In the genomic region with DNA sequence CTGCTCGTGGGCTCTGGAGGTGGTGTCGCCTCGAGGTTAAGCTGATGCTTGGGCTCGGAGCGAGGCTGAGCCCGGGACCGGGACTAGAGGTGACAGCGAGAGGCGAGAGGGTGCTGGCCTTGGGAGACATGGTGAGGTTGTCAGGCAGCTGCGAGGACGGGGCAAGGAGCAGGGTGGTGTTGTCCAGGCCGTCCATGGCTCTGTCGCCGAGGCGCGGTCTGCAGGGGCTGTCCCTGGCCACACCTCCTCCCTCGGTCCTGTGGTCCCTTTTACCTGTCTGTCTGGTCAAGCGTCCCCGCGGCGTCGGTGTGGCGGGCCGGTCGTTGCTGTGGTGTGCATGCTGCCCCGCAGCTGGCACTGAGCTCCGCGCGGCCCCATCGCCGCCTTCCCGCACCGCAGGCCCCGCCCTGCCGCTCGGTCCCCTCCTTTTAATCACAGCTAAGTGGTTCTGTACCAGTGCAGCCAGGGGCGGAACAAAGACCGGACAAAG, we compare ENCODE assay signal across 7 mouse cellular contexts. TPM values are rescaled to one million over a fixed set of nuclear protein-coding genes. Genes with fewer than 3 reads are reported as not detected.
DNase-seq lines count a peak whose midpoint lies in the region; ATAC-seq lines count a peak whose summit lies in the region.

TSS of gene Gm5868 (minus strand) at position 360 of the 490 bp plus-strand sequence.

- H3K27ac ChIP-seq in lung, embryonic 15.5 days, result no peak within 1 kb of the TSS
- 0 out of 2 replicates have a peak within 1 kb of the TSS, but pooled peaks have one; percentile 8 for H3K27ac ChIP-seq in forebrain, embryonic 10.5 days
- H3K27ac ChIP-seq in limb, embryonic 13.5 days, result no peak within 1 kb of the TSS

- H3K9me3 ChIP-seq in lung, embryonic 15.5 days, result no peaks in the 10 kb centered on the region
- H3K9me3 ChIP-seq in forebrain, embryonic 10.5 days, result no peaks in the 10 kb centered on the region
- no peaks in the 10 kb centered on the region for H3K9me3 ChIP-seq in limb, embryonic 13.5 days

- peak within 1 kb of the TSS; percentile 74 for H3K4me2 ChIP-seq in lung, embryonic 15.5 days
- peak within 1 kb of the TSS; percentile 68 for H3K4me2 ChIP-seq in limb, embryonic 13.5 days (replicated peaks)

- no peaks in the 10 kb centered on the region for H3K36me3 ChIP-seq in lung, embryonic 15.5 days
- no peaks in the 10 kb centered on the region for H3K36me3 ChIP-seq in forebrain, embryonic 10.5 days (replicated peaks)
- no peaks in the 10 kb centered on the region for H3K36me3 ChIP-seq in limb, embryonic 13.5 days

- 1% methylated on average over 38 of the region's 38 CpGs for WGBS in lung, embryonic 15.5 days
- WGBS in forebrain, embryonic 10.5 days, result 4% methylated on average over 38 of the region's 38 CpGs
- 2% methylated on average over 38 of the region's 38 CpGs for whole genome bisulfite sequencing in limb, embryonic 13.5 days

- 0 out of 2 replicates have a peak, but pooled peaks cover 6% of the 10 kb centered on the region for H3K4me1 ChIP-seq in lung, embryonic 15.5 days
- H3K4me1 ChIP-seq in forebrain, embryonic 10.5 days, result peaks cover 8% of the 10 kb centered on the region
- no peaks in the 10 kb centered on the region for H3K4me1 ChIP-seq in limb, embryonic 13.5 days

- H3K4me3 ChIP-seq in lung, embryonic 15.5 days, result peak within 1 kb of the TSS; percentile 37
- H3K4me3 ChIP-seq in forebrain, embryonic 10.5 days, result peak within 1 kb of the TSS; percentile 52
- peak within 1 kb of the TSS; percentile 43 for H3K4me3 ChIP-seq in limb, embryonic 13.5 days

- ATAC-seq in lung, embryonic 15.5 days (ENCODE audit: borderline replicate concordance, extremely low read depth, low FRiP score, low TSS enrichment), result peak; percentile 46; the same call in 1 of the 2 replicates
- peak; percentile 61; the same call in 1 of the 2 replicates for ATAC-seq in limb, embryonic 13.5 days (ENCODE audit: low FRiP score, low read depth)

- intact Hi-C loops in gastrocnemius, postnatal 36 days (cut with DNase I), result loop anchor here (5.0 kb wide), 1 partner anchor 420 kb away; the partner anchor contains the start of gene Slc10a4

- no peak for DNase-seq in lung, postnatal 10 days
- DNase-seq in forebrain, embryonic 10.5 days (ENCODE audit: extremely low spot score, low spot score), result peak; percentile 40
- DNase-seq in retina, embryonic 14.5 days (ENCODE audit: low spot score), result peak; percentile 64
- DNase-seq in gastrocnemius, postnatal 36 days, result no peak
- no peak for DNase-seq in cerebellum, adult 18-20 months

- H3K27me3 ChIP-seq in lung, embryonic 15.5 days, result peaks cover 26% of the 10 kb centered on the region; the same call in 1 of the 2 replicates
- peaks cover 45% of the 10 kb centered on the region for H3K27me3 ChIP-seq in forebrain, embryonic 10.5 days (ENCODE audit: poor library complexity, severe bottlenecking)
- H3K27me3 ChIP-seq in limb, embryonic 13.5 days, result peaks cover 27% of the 10 kb centered on the region

- no peak within 1 kb of the TSS for H3K9ac ChIP-seq in lung, embryonic 15.5 days
- peak within 1 kb of the TSS; percentile 43 for H3K9ac ChIP-seq in limb, embryonic 13.5 days

RNA-seq across cellular contexts. Expression of gene Gm5868, which starts in this region (rescaled TPM):
- polyA plus RNA-seq in lung, embryonic 15.5 days (2015; fragmentation: Nextera tagmentation; extraction: Ambion mirVana), result 0.14 and 0.16 TPM in 2 replicates
- 1.1 and 1.5 TPM in 2 replicates for polyA plus RNA-seq in forebrain, embryonic 10.5 days (2016; fragmentation: Nextera tagmentation; extraction: Ambion mirVana)
- polyA plus RNA-seq in limb, embryonic 13.5 days (2015; fragmentation: Nextera tagmentation; extraction: Ambion mirVana), result 0.71 and 0.80 TPM in 2 replicates
- not detected for total RNA-seq in gastrocnemius, postnatal 36 days (2021)

Comparison
In these comparisons a context has a peak if more than half of its experiments do, and no peak if none do; other contexts are left out.
1. Peak in ATAC-seq, H3K4me3 ChIP-seq and H3K4me2 ChIP-seq in lung, embryonic 15.5 days; RNA of the gene not detected or under 1 TPM.
2. Peak in ATAC-seq, H3K4me3 ChIP-seq, H3K9ac ChIP-seq and H3K4me2 ChIP-seq in limb, embryonic 13.5 days; RNA of the gene not detected or under 1 TPM.
3. DNase-seq: peak in forebrain, embryonic 10.5 days (single experiment) and retina, embryonic 14.5 days (single experiment); none in lung, postnatal 10 days (single experiment), gastrocnemius, postnatal 36 days (0 of 2) and cerebellum, adult 18-20 months (0 of 2).
4. Peak in every context shown above with its lines, with median percentiles within 50 percentile points of each other: H3K4me3 ChIP-seq.